Mouse (Mus musculus) heart, embryonic 11.5 days (tissue): ENCODE measurements around the gene Cpox. TPM values are rescaled to one million over a fixed set of nuclear protein-coding genes. Genes with fewer than 3 reads are reported as not detected.

Experiments used
- ATAC-seq: fragments of 200-750 bp; cut with Nextera tagmentation; replicated peaks from 2 replicates; pipeline ENCODE4 v1.8.0; 2017; ENCODE audit warnings: moderate library complexity; ENCODE audit not compliant: insufficient number of reproducible peaks, low FRiP score, low TSS enrichment
- H3K27ac ChIP-seq: fragments of 300-500 bp; sonication (generic); 2 replicates; pipeline ENCODE4 v1.5.1; 2014; ENCODE audit warnings: mild to moderate bottlenecking, low read depth, low read length
- H3K27me3 ChIP-seq: fragments of 300-500 bp; sonication (generic); 2 replicates; pipeline ENCODE4 v1.6.1; 2014; ENCODE audit warnings: mild to moderate bottlenecking, low read length, mixed read lengths; ENCODE audit not compliant: control insufficient read depth, insufficient read depth
- H3K36me3 ChIP-seq: fragments of 300-500 bp; sonication (generic); 2 replicates; pipeline ENCODE4 v1.6.1; 2014; ENCODE audit warnings: mild to moderate bottlenecking, low read length, moderate library complexity, mixed read lengths; ENCODE audit not compliant: control insufficient read depth, insufficient read depth
- H3K4me1 ChIP-seq: fragments of 300-500 bp; sonication (generic); 2 replicates; pipeline ENCODE4 v1.6.1; 2014; ENCODE audit warnings: low read length; ENCODE audit not compliant: control insufficient read depth, insufficient read depth
- H3K4me2 ChIP-seq: fragments of 300-500 bp; sonication (generic); 2 replicates; pipeline ENCODE4 v1.6.1; 2014; ENCODE audit warnings: mild to moderate bottlenecking, moderate library complexity
- H3K4me3 ChIP-seq: fragments of 300-500 bp; sonication (generic); 2 replicates; pipeline ENCODE4 v1.5.1; 2014; ENCODE audit warnings: low read depth, low read length
- H3K9ac ChIP-seq: fragments of 300-500 bp; sonication (generic); 2 replicates; pipeline ENCODE4 v1.6.1; 2014; ENCODE audit warnings: mild to moderate bottlenecking, low read depth, low read length, moderate library complexity
- H3K9me3 ChIP-seq: fragments of 300-500 bp; sonication (generic); replicated peaks from 2 replicates; pipeline ENCODE4 v1.6.1; 2016; ENCODE audit warnings: low read length; ENCODE audit not compliant: control insufficient read depth
- WGBS: fragments of 180-500 bp; shearing (Covaris S2); extraction: QIAGEN DNeasy Blood & Tissue Kit; methylation state at CpG from one replicate; pipeline ENCODE4 v1.1.7; 2014; ENCODE audit not compliant: insufficient replicate concordance; 5-methylcytosine and 5-hydroxymethylcytosine counted together
- polyA plus RNA-seq: library from polyadenylated mRNA; unstranded; fragments of >200 nt; fragmentation: Nextera tagmentation; extraction: Ambion mirVana; gene quantifications from 2 replicates; pipeline ENCODE4 v1.2.1, GENCODE M21; 2014

Cpox gene
- polyA plus RNA-seq: 45.7 and 67.7 TPM in 2 replicates

DNA sequence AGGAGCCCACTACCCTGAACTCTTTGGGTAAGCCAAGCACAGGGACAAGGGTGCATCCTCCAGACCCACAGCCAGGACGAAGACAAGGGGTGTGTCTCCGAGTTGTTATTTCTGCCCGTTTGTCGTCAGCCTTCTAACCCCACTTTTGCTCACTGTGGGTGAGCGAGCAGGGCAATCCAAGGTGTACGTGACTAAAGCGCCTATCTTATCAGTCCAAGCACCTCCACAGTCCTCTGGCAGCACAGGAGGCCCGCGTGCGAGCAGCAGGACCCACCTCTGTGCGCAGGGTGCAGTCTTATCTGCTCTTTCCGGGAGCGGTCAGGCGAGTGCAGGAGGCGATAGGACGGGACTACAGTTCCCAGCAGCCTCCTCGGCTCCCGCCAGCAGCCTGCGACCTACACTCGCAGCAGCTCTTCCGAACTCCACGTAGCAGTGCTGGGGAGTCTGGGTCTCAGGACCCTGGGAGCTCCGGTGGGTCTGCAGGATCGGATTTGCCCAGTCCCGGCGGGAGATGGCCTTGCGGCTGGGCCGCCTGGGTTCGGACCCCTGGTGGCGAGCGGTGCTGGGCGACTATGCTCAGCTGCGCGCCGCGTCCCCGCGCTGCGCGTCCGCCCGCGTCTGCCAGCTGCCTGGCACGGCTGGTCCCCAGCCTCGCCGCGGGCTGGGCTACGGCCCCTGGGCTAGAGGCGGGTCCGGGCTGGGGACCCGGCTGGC, at the start of gene Cpox:
Gene Cpox, plus strand, starts transcription at position 376 of the 714 bp plus-strand sequence.
- peaks cover 7% of the 10 kb centered on the region; the same call in 1 of the 2 replicates for H3K4me1 ChIP-seq
- peaks cover 8% of the 10 kb centered on the region for H3K36me3 ChIP-seq
- H3K4me3 ChIP-seq: peak within 1 kb of the TSS; percentile 97
- no peaks in the 10 kb centered on the region for H3K27me3 ChIP-seq
- peak within 1 kb of the TSS; percentile 70 for H3K4me2 ChIP-seq
- H3K27ac ChIP-seq: peak within 1 kb of the TSS; percentile 94
- no peaks in the 10 kb centered on the region for H3K9me3 ChIP-seq
- H3K9ac ChIP-seq: peak within 1 kb of the TSS; percentile 93
- under 1% methylated on average over 47 of the region's 51 CpGs for WGBS
- ATAC-seq: peak; percentile 99

DNA sequence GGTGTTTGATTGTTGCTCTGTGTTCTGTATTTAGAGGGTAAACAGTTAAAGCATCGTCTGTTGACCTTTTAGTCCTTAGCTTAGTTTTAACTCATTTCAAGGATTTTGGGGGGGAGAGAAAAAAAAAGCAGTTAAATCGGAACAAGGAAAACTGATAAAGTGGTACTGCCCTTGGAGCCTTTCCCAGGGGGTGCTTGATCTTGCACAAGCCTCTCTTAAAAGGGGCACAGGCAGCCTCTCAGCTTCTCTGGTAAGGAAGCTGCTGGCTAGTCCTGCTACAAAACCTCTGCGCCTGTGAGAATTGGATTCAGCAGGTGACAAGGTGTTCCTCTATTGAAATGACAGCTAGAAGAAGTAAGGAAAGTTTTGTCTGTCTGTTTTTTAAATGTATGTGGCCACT, 47.7 kb upstream of the Cpox start:
- H3K4me1 ChIP-seq: no peaks in the 10 kb centered on the region
- no peak overlapping the region for H3K9ac ChIP-seq
- no peak overlapping the region for H3K4me3 ChIP-seq
- ATAC-seq: no peak
- H3K9me3 ChIP-seq: no peaks in the 10 kb centered on the region
- WGBS: 77% methylated on average over 3 of the region's 3 CpGs
- no peaks in the 10 kb centered on the region for H3K27me3 ChIP-seq
- H3K4me2 ChIP-seq: no peak overlapping the region
- H3K36me3 ChIP-seq: no peaks in the 10 kb centered on the region
- no peak overlapping the region for H3K27ac ChIP-seq

DNA sequence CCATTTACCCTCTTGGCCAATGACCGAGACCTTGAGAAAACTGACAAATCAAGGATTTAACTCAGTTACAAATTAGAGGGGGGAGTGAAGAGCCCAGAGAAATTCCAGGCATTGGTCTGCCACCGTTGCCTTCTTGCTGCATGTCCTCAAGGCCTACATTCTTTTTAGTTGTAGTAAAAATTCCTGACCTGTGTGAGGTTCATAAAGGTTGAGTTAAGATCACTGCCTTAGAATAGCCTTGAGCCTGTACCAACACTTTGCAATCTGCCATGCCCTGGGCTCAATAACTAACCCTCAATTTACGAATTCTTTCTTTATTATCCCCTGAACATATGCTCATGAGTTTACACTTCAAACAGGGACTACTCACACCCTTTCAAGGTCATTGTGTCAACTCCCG, 47.0 kb upstream of the Cpox start:
- H3K4me3 ChIP-seq: no peak overlapping the region
- 64% methylated on average over 4 of the region's 4 CpGs for WGBS
- no peaks in the 10 kb centered on the region for H3K27me3 ChIP-seq
- H3K4me1 ChIP-seq: no peaks in the 10 kb centered on the region
- ATAC-seq: no peak
- no peaks in the 10 kb centered on the region for H3K36me3 ChIP-seq
- H3K9me3 ChIP-seq: no peaks in the 10 kb centered on the region
- H3K9ac ChIP-seq: no peak overlapping the region
- H3K4me2 ChIP-seq: no peak overlapping the region
- H3K27ac ChIP-seq: no peak overlapping the region

DNA sequence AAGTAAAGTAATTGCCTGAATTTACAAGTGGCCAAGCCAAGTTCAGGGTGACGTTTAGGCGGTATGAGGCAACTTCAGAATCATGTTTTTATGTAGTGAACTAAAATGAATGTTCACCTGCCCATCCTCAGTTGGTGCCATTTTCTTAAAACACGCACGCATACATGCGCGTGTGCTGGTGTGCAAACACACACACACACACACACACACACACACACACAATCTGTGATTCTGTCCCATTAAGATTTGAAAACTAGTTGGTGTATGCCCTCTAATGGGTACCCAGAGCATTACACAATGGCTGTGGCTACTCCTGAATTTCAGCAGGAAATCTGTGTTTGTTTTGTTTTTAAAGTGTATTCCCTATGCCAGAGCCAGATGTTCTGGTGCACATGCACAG, 46.1 kb upstream of the Cpox start:
- no peak overlapping the region for H3K9ac ChIP-seq
- 80% methylated on average over 6 of the region's 6 CpGs for WGBS

DNA sequence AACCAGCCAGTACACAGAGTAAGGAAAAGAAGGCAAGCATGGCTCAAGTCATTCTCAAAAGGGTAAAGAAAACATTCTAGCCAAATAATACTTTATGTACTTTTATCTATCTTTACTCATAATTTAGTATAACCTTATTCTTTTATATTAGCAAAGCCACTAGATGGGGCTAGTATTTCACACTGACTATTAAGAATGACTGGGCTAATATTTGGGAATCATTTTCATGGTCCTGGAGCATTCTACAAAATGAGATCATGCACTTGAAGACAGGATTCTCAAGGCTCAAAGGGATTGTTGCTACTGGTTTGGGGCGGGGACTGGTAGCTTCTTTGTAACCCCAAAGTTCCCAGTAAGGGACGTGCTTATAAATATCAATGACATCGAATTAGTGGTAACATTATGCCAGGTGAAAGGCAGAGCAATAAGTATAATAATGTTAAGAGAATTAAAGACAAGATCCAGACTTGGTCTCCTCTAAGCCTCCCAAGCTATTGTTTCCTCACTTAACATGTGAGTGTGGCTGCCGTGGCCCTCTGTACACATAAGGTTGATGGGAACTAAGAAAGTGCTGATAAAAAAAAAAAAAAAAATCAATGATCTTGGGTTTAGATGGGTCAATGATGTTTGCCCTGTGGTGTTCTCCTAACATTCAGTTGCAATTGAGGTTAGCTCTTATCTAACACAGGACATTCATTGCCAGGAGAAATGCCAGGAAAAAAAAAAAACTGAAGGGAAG, 42.3 kb upstream of the Cpox start:
- no peaks in the 10 kb centered on the region for H3K27me3 ChIP-seq
- H3K9ac ChIP-seq: no peak overlapping the region
- no peak for ATAC-seq
- no peaks in the 10 kb centered on the region for H3K9me3 ChIP-seq
- no peaks in the 10 kb centered on the region for H3K4me1 ChIP-seq
- H3K36me3 ChIP-seq: no peaks in the 10 kb centered on the region
- H3K4me2 ChIP-seq: no peak overlapping the region
- no peak overlapping the region for H3K4me3 ChIP-seq
- H3K27ac ChIP-seq: no peak overlapping the region
- WGBS: 84% methylated on average over 4 of the region's 4 CpGs

More for the DNA sequence above, 46.1 kb upstream of the Cpox start:
- Histone ChIP-seq H3K4me1 (no peaks in the 10 kb centered on the region), H3K36me3 (no peaks in the 10 kb centered on the region), H3K27ac (no peak overlapping the region), H3K4me3 (no peak overlapping the region), H3K27me3 (no peaks in the 10 kb centered on the region), H3K9me3 (no peaks in the 10 kb centered on the region), H3K4me2 (no peak overlapping the region)
- no peak for ATAC-seq

DNA sequence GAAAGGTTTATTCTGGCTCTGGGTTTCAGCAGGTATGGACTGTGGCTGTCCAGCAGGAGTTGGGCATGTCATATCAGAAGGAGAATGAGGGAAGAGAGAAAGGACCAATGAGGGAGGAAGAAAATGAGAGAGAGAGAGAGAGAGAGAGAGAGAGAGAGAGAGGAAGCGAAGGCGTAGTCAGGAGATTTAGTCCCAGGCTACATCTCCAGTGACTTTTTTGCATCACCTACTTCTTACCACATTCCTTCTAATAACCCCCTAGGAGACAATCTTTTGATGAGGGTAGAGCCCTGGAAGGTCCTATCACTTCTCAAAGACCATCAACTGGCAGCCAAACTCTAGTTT, 41.8 kb upstream of the Cpox start:
- no peaks in the 10 kb centered on the region for H3K4me1 ChIP-seq
- 100% methylated on average over 2 of the region's 2 CpGs for WGBS
- ATAC-seq: no peak

DNA sequence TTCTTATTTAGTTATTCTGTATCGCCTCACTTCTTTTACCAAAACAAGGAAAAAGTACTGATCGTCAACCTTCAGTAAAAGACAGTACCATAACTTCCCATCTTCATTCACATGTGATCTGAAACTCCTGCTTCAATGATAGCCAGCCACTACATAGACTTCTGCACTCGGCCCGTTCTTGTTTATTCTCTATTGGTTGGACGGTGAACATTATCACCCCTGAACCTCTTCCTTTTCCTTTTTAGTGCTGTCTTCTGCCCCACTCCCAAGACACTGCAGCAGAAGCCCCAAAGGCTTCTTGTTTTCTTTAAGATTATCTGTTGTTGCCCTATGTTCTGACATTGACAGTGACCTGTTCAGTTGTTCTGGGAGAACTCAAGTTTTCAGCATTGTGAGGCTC, 41.1 kb upstream of the Cpox start:
- Histone ChIP-seq H3K36me3 (no peaks in the 10 kb centered on the region), H3K27ac (no peak overlapping the region), H3K4me2 (no peak overlapping the region), H3K4me1 (no peaks in the 10 kb centered on the region), H3K4me3 (no peak overlapping the region), H3K27me3 (no peaks in the 10 kb centered on the region), H3K9ac (no peak overlapping the region), H3K9me3 (no peaks in the 10 kb centered on the region)
- 84% methylated on average over 5 of the region's 5 CpGs for WGBS
- no peak for ATAC-seq

More for the DNA sequence above, 41.8 kb upstream of the Cpox start:
- Histone ChIP-seq H3K27me3 (no peaks in the 10 kb centered on the region), H3K9me3 (no peaks in the 10 kb centered on the region), H3K9ac (no peak overlapping the region), H3K36me3 (no peaks in the 10 kb centered on the region), H3K4me3 (no peak overlapping the region), H3K4me2 (no peak overlapping the region), H3K27ac (no peak overlapping the region)

DNA sequence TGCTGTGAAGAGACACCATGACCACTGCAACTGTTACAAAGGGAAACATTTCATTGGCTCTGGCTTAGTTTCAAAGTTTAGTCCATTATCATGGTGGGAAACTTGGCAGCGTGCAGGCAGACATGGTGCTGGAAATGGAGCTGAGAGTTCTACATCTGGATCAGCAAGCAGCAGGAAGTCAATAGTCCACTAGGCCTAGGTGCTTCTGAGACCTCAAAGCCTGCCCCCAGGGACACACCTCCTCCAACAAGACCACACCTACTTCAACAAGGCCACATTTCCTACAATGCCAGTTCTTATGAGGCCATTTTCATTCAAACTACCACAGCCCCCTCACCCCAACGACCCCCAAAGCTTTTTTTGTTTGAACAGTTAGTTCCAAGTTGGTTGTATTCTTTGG, 40.4 kb upstream of the Cpox start:
- Histone ChIP-seq H3K4me2 (no peak overlapping the region), H3K4me1 (no peaks in the 10 kb centered on the region), H3K36me3 (no peaks in the 10 kb centered on the region), H3K27me3 (no peaks in the 10 kb centered on the region), H3K9me3 (no peaks in the 10 kb centered on the region), H3K9ac (no peak overlapping the region), H3K27ac (no peak overlapping the region), H3K4me3 (no peak overlapping the region)
- no peak; the same call in 1 of the 2 replicates for ATAC-seq
- WGBS: 62% methylated on average over 2 of the region's 2 CpGs
